Mouse (Mus musculus) small intestine, adult 2 months (tissue): ENCODE data around the gene Tenm3. TPM values are rescaled to one million over a fixed set of nuclear protein-coding genes. Genes with fewer than 3 reads are reported as not detected.

Source experiments
- H3K27ac ChIP-seq: fragments of 200-500 bp; 2 replicates; pipeline ENCODE4 v1.5.1; 2012; ENCODE audit warnings: low read depth, low read length, control low read depth, inconsistent platforms; ENCODE audit not compliant: insufficient read depth
- H3K27me3 ChIP-seq: fragments of 200-500 bp; 2 replicates; pipeline ENCODE4 v1.6.1; 2012; ENCODE audit warnings: mild to moderate bottlenecking, moderate library complexity, low read length, inconsistent platforms; ENCODE audit not compliant: control insufficient read depth, insufficient read depth
- H3K36me3 ChIP-seq: fragments of 200-500 bp; 2 replicates; pipeline ENCODE4 v1.6.1; 2012; ENCODE audit warnings: mild to moderate bottlenecking, low read length, control low read depth, inconsistent platforms; ENCODE audit not compliant: control insufficient read depth, insufficient read depth
- H3K4me1 ChIP-seq: fragments of 200-500 bp; 2 replicates; pipeline ENCODE4 v1.6.1; 2012; ENCODE audit warnings: low read length, inconsistent platforms, mixed read lengths; ENCODE audit not compliant: control insufficient read depth, insufficient read depth, insufficient read length
- H3K4me3 ChIP-seq: fragments of 200-500 bp; 2 replicates; pipeline ENCODE4 v1.5.1; 2012; ENCODE audit warnings: low read depth, mild to moderate bottlenecking, control low read depth, inconsistent platforms, low read length, moderate library complexity
- CTCF ChIP-seq: fragments of 200-500 bp; IDR thresholded peaks from 2 replicates; pipeline ENCODE4 v1.5.1; 2012; ENCODE audit warnings: low read depth, mild to moderate bottlenecking, control low read depth, inconsistent platforms, low read length, moderate library complexity, mixed read lengths; ENCODE audit not compliant: insufficient replicate concordance, insufficient read length; ENCODE audit errors: extremely low read depth
- POLR2A ChIP-seq: fragments of 200-500 bp; IDR thresholded peaks from 2 replicates; pipeline ENCODE4 v1.6.1; 2012; ENCODE audit warnings: low read depth, mild to moderate bottlenecking, control low read depth, inconsistent platforms, low read length, moderate library complexity
- WGBS: fragments of 180-500 bp; shearing (Covaris S2); methylation state at CpG from one replicate; pipeline ENCODE4 v1.1.7; 2018; 5-methylcytosine and 5-hydroxymethylcytosine counted together
- polyA plus RNA-seq: library from polyadenylated mRNA; depleted of rRNA; stranded (reverse); fragments of >200 nt; gene quantifications from 2 replicates; pipeline ENCODE4 v1.2.3, GENCODE M21; 2012

Gene Tenm3
- polyA plus RNA-seq, 1 experiment, result 1.6 TPM

GRCm38 (mm10) chr8:48545631-48546030, 298.1 kb downstream of the Tenm3 start:
- no peak for TF ChIP-seq POLR2A
- no peak for TF ChIP-seq CTCF
- no peak overlapping the region for H3K4me3 ChIP-seq
- no peaks in the 10 kb centered on the region for H3K4me1 ChIP-seq
- H3K27ac ChIP-seq, result no peak overlapping the region
- 70% methylated on average over 5 of the region's 5 CpGs for WGBS
- H3K36me3 ChIP-seq, result no peaks in the 10 kb centered on the region
- no peaks in the 10 kb centered on the region for H3K27me3 ChIP-seq

- WGBS, result 84% methylated on average over 7 of the region's 7 CpGs
- Histone ChIP-seq H3K36me3 (no peaks in the 10 kb centered on the region), H3K27me3 (no peaks in the 10 kb centered on the region), H3K4me3 (no peak overlapping the region), H3K4me1 (no peaks in the 10 kb centered on the region), H3K27ac (no peak overlapping the region)
- TF ChIP-seq POLR2A, result no peak
- TF ChIP-seq CTCF, result no peak
Observed at GRCm38 (mm10) chr8:48544840-48545239, 298.9 kb downstream of the Tenm3 start.

- WGBS, result 94% methylated on average over 17 of the region's 17 CpGs
- no peaks in the 10 kb centered on the region for H3K36me3 ChIP-seq
- no peak overlapping the region for H3K27ac ChIP-seq
- no peaks in the 10 kb centered on the region for H3K27me3 ChIP-seq
- TF ChIP-seq POLR2A (no peak), CTCF (no peak)
- no peak overlapping the region for H3K4me3 ChIP-seq
- no peaks in the 10 kb centered on the region for H3K4me1 ChIP-seq
Observed at GRCm38 (mm10) chr8:48542141-48542540, 301.6 kb downstream of the Tenm3 start.

- H3K36me3 ChIP-seq, result no peaks in the 10 kb centered on the region
- H3K27ac ChIP-seq, result no peak overlapping the region
- WGBS, result 76% methylated on average over 8 of the region's 8 CpGs
- H3K27me3 ChIP-seq, result no peaks in the 10 kb centered on the region
- TF ChIP-seq POLR2A, result no peak
- H3K4me1 ChIP-seq, result no peaks in the 10 kb centered on the region
- no peak overlapping the region for H3K4me3 ChIP-seq
Observed at GRCm38 (mm10) chr8:48540894-48541293, 302.9 kb downstream of the Tenm3 start.

GRCm38 (mm10) chr8:48535833-48536232, 307.9 kb downstream of the Tenm3 start:
- TF ChIP-seq POLR2A (no peak), CTCF (no peak)
- WGBS, result 52% methylated on average over 3 of the region's 3 CpGs

GRCm38 (mm10) chr8:48531795-48532194, 312.0 kb downstream of the Tenm3 start:
- H3K27ac ChIP-seq, result no peak overlapping the region
- no peaks in the 10 kb centered on the region for H3K36me3 ChIP-seq
- no peaks in the 10 kb centered on the region for H3K4me1 ChIP-seq
- no peaks in the 10 kb centered on the region for H3K27me3 ChIP-seq
- WGBS, result 71% methylated on average over 5 of the region's 5 CpGs
- H3K4me3 ChIP-seq, result no peak overlapping the region
- TF ChIP-seq CTCF (no peak), POLR2A (no peak)

More at GRCm38 (mm10) chr8:48535833-48536232, 307.9 kb downstream of the Tenm3 start:
- H3K36me3 ChIP-seq, result no peaks in the 10 kb centered on the region
- no peaks in the 10 kb centered on the region for H3K27me3 ChIP-seq
- no peak overlapping the region for H3K4me3 ChIP-seq
- H3K27ac ChIP-seq, result no peak overlapping the region
- H3K4me1 ChIP-seq, result no peaks in the 10 kb centered on the region

GRCm38 (mm10) chr8:48530916-48531570, 312.7 kb downstream of the Tenm3 start:
- Histone ChIP-seq H3K36me3 (no peaks in the 10 kb centered on the region), H3K27ac (no peak overlapping the region), H3K4me3 (no peak overlapping the region), H3K27me3 (no peaks in the 10 kb centered on the region), H3K4me1 (no peaks in the 10 kb centered on the region)
- 92% methylated on average over 11 of the region's 11 CpGs for WGBS
- TF ChIP-seq POLR2A (no peak), CTCF (no peak)
